Mouse (Mus musculus) large intestine, adult 2 months (tissue): ENCODE results near the gene Bspry. TPM values are rescaled to one million over a fixed set of nuclear protein-coding genes. Genes with fewer than 3 reads are reported as not detected.

Experiments
- polyA plus RNA-seq: library from polyadenylated mRNA; depleted of rRNA; stranded (reverse); fragments of >200 nt; gene quantifications from 2 replicates; pipeline ENCODE4 v1.2.3, GENCODE M21; 2012; rRNA removed

The Bspry gene
- polyA plus RNA-seq, 1 experiment = 103 TPM

Other genes with a start within 250 kb of the Bspry start
- 0.30 and 0.42 TPM in 2 replicates for gene Zfp37, start 249.0 kb upstream of the Bspry start, polyA plus RNA-seq
- gene Slc31a2, start 217.5 kb upstream of the Bspry start, polyA plus RNA-seq = 10.7 and 12.7 TPM in 2 replicates
- 16.7 and 24.6 TPM in 2 replicates for gene Fkbp15, start 119.5 kb upstream of the Bspry start, polyA plus RNA-seq
- 68.2 and 69.2 TPM in 2 replicates for gene Slc31a1, start 119.3 kb upstream of the Bspry start, polyA plus RNA-seq
- 25.2 and 28.3 TPM in 2 replicates for gene Cdc26, start 71.4 kb upstream of the Bspry start, polyA plus RNA-seq
- 10.4 and 11.3 TPM in 2 replicates for gene Prpf4, start 71.3 kb upstream of the Bspry start, polyA plus RNA-seq
- gene Rnf183, start 44.8 kb upstream of the Bspry start, polyA plus RNA-seq = 0.89 and 2.1 TPM in 2 replicates
- 1.7 and 1.9 TPM in 2 replicates for gene Wdr31, start 9.2 kb upstream of the Bspry start, polyA plus RNA-seq
- gene Hdhd3, start 23.4 kb downstream of the Bspry start, polyA plus RNA-seq = 97.6 and 124 TPM in 2 replicates
- 135 and 144 TPM in 2 replicates for gene Alad, start 39.9 kb downstream of the Bspry start, polyA plus RNA-seq
- gene Pole3, start 45.0 kb downstream of the Bspry start, polyA plus RNA-seq = 19.5 and 20.9 TPM in 2 replicates
- gene 4933430I17Rik, start 45.3 kb downstream of the Bspry start, polyA plus RNA-seq = 0.10 and 0.16 TPM in 2 replicates
- 43.0 and 50.6 TPM in 2 replicates for gene Rgs3, start 79.8 kb downstream of the Bspry start, polyA plus RNA-seq